Mouse (Mus musculus) cerebellum, postnatal 4 days (tissue): ENCODE data around the gene Fau.

ENCODE experiments used
- DNase-seq, 2 experiments: peaks; one replicate each; pipeline ENCODE4 v3.0.0; 2022; ENCODE audit warnings: low spot score in 2 of 2, mixed read lengths in 1 of 2

Gene Fau

GRCm38 (mm10) chr19:6045366-6046293 is 12.0 kb upstream of the Fau start:
- DNase-seq, result no peak

GRCm38 (mm10) chr19:6046294-6047153 is 11.1 kb upstream of the Fau start, which contains the start of gene Syvn1:
Gene Syvn1, plus strand, starts transcription at chr19:6046576.
- DNase-seq, result peak; percentile 81 to 87

- DNase-seq, result no peak
Measured at GRCm38 (mm10) chr19:6047154-6047898, 10.3 kb upstream of the Fau start.

- DNase-seq, result no peak
Measured at GRCm38 (mm10) chr19:6047899-6048166, 9.8 kb upstream of the Fau start.

- no peak for DNase-seq
Measured at GRCm38 (mm10) chr19:6048681-6049410, 8.8 kb upstream of the Fau start.

GRCm38 (mm10) chr19:6052516-6052915 is 5.1 kb upstream of the Fau start:
- DNase-seq, result no peak

- DNase-seq, result no peak
Measured at GRCm38 (mm10) chr19:6054296-6054695, 3.3 kb upstream of the Fau start.

- no peak for DNase-seq
Measured at GRCm38 (mm10) chr19:6056696-6057095, 948 bp upstream of the Fau start.

- no peak for DNase-seq
Measured at GRCm38 (mm10) chr19:6058513-6058912, 869 bp downstream of the Fau start.

- DNase-seq, result no peak
Measured at GRCm38 (mm10) chr19:6058966-6059365, 1.3 kb downstream of the Fau start.

GRCm38 (mm10) chr19:6061021-6061533 is 3.4 kb downstream of the Fau start, which contains the start of gene Znhit2:
Gene Znhit2, plus strand, starts transcription at chr19:6061192.
- DNase-seq, result peak; percentile 75 to 87

GRCm38 (mm10) chr19:6061641-6062302 is 4.1 kb downstream of the Fau start:
- DNase-seq, result peak in 1 of 2 experiments; percentile 36

GRCm38 (mm10) chr19:6062418-6062817 is 4.8 kb downstream of the Fau start:
- no peak for DNase-seq

GRCm38 (mm10) chr19:6063081-6063480 is 5.4 kb downstream of the Fau start:
- no peak for DNase-seq

GRCm38 (mm10) chr19:6066571-6066970 is 8.9 kb downstream of the Fau start:
- no peak for DNase-seq

GRCm38 (mm10) chr19:6067011-6067723 is 9.5 kb downstream of the Fau start:
- DNase-seq, result peak; percentile 82 to 86

- peak; percentile 81 to 84 for DNase-seq
Measured at GRCm38 (mm10) chr19:6067724-6068415, 10.2 kb downstream of the Fau start, which contains the start of gene Tm7sf2. Gene Tm7sf2, minus strand, starts transcription at chr19:6068373.

- DNase-seq, result no peak
Measured at GRCm38 (mm10) chr19:6068951-6069350, 11.3 kb downstream of the Fau start.

- DNase-seq, result no peak
Measured at GRCm38 (mm10) chr19:6069851-6070250, 12.2 kb downstream of the Fau start.
